Mouse (Mus musculus) spleen, adult 2 months (tissue): Measurements from ENCODE around the gene Esyt3.

Experiments used
- CTCF ChIP-seq: fragments of 200-500 bp; IDR thresholded peaks from 2 replicates; pipeline ENCODE4 v1.5.1; 2011; ENCODE audit warnings: mild to moderate bottlenecking, inconsistent platforms; ENCODE audit not compliant: insufficient read depth, insufficient read length, insufficient replicate concordance; ENCODE audit errors: extremely low read depth
- POLR2A ChIP-seq: fragments of 200-500 bp; IDR thresholded peaks from 2 replicates; pipeline ENCODE4 v1.6.1; 2011; ENCODE audit warnings: low read depth, low read length, inconsistent platforms

GRCm38 (mm10) chr9:99390716-99391115, 32.4 kb upstream of the Esyt3 start:
- no peak for TF ChIP-seq POLR2A
- TF ChIP-seq CTCF: no peak
